8 mouse cellular contexts compared by ENCODE assay signal in genomic region chr1:180640605-180641125, GRCm38 (mm10). TPM values are rescaled to one million over a fixed set of nuclear protein-coding genes. Genes with fewer than 3 reads are reported as not detected.
DNase-seq lines count a peak whose midpoint lies in the region; ATAC-seq and TF ChIP-seq lines count a peak whose summit lies in the region.

No protein-coding gene starts in this region.

- DNase-seq in urinary bladder, postnatal 14 days (ENCODE audit: low spot score): peak; percentile 22
- DNase-seq in urinary bladder, postnatal 25 days (ENCODE audit: low spot score): no peak
- DNase-seq in embryo, embryonic 11 days: peak; percentile 73
- peak; percentile 45 for DNase-seq in gastrocnemius, postnatal 25 days
- peak; percentile 86 for DNase-seq in intestine, embryonic 14.5 days (ENCODE audit: low spot score)
- peak; percentile 8 for DNase-seq in limb, embryonic 14.5 days (ENCODE audit: low spot score)
- DNase-seq in splenic B cell, adult 2 months (ENCODE audit: low read depth, low spot score): peak; percentile 38

- peaks cover 16% of the 10 kb centered on the region for H3K4me1 ChIP-seq in intestine, embryonic 14.5 days (replicated peaks; ENCODE audit: control insufficient read depth, insufficient read depth, low read length)
- peaks cover 16% of the 10 kb centered on the region for H3K4me1 ChIP-seq in limb, embryonic 14.5 days (ENCODE audit: control insufficient read depth, insufficient read depth, low read length)
- peaks cover 24% of the 10 kb centered on the region for H3K4me1 ChIP-seq in midbrain, embryonic 12.5 days

- peak overlapping the region; percentile 68 for H3K4me3 ChIP-seq in intestine, embryonic 14.5 days (ENCODE audit: low read depth, low read length)
- peak overlapping the region; percentile 97 for H3K4me3 ChIP-seq in limb, embryonic 14.5 days (replicated peaks; ENCODE audit: low read length)
- H3K4me3 ChIP-seq in midbrain, embryonic 12.5 days: peak overlapping the region; percentile 97

- WGBS in intestine, embryonic 14.5 days: under 1% methylated on average over 52 of the region's 61 CpGs
- WGBS in limb, embryonic 14.5 days: 1% methylated on average over 32 of the region's 61 CpGs
- WGBS in midbrain, embryonic 12.5 days: 0% methylated on average over 42 of the region's 61 CpGs

- peak overlapping the region; percentile 91 for H3K27ac ChIP-seq in intestine, embryonic 14.5 days (ENCODE audit: low read depth)
- H3K27ac ChIP-seq in limb, embryonic 14.5 days (replicated peaks; ENCODE audit: low read depth, low read length): peak overlapping the region; percentile 97
- H3K27ac ChIP-seq in midbrain, embryonic 12.5 days (replicated peaks): peak overlapping the region; percentile 94

- no peaks in the 10 kb centered on the region for H3K27me3 ChIP-seq in intestine, embryonic 14.5 days (replicated peaks; ENCODE audit: control insufficient read depth, insufficient read depth, low read length)
- H3K27me3 ChIP-seq in limb, embryonic 14.5 days (ENCODE audit: control insufficient read depth, insufficient read depth, low read length): no peaks in the 10 kb centered on the region
- no peaks in the 10 kb centered on the region for H3K27me3 ChIP-seq in midbrain, embryonic 12.5 days
- H3K27me3 ChIP-seq in splenic B cell, adult 2 months (ENCODE audit: control insufficient read depth, insufficient read depth, low read length, poor library complexity, severe bottlenecking): no peaks in the 10 kb centered on the region

- no peak; the same call in none of the 2 replicates for ATAC-seq in intestine, embryonic 14.5 days (replicated peaks; ENCODE audit: low FRiP score, low TSS enrichment, low read depth)
- ATAC-seq in limb, embryonic 14.5 days (ENCODE audit: low FRiP score, low read depth): peak; percentile 73
- peak; percentile 79 for ATAC-seq in midbrain, embryonic 12.5 days (ENCODE audit: low FRiP score, low read depth)

- H3K4me2 ChIP-seq in intestine, embryonic 14.5 days (ENCODE audit: low read length): peak overlapping the region; percentile 84
- peak overlapping the region; percentile 75 for H3K4me2 ChIP-seq in limb, embryonic 14.5 days (replicated peaks; ENCODE audit: low read depth, low read length, severe bottlenecking)
- H3K4me2 ChIP-seq in midbrain, embryonic 12.5 days (replicated peaks): peak overlapping the region; percentile 88

- H3K9ac ChIP-seq in intestine, embryonic 14.5 days (ENCODE audit: low read length): peak overlapping the region; percentile 94
- H3K9ac ChIP-seq in limb, embryonic 14.5 days (ENCODE audit: low read depth, low read length, severe bottlenecking): peak overlapping the region; percentile 98
- H3K9ac ChIP-seq in midbrain, embryonic 12.5 days (replicated peaks): peak overlapping the region; percentile 96

- no peaks in the 10 kb centered on the region for H3K9me3 ChIP-seq in intestine, embryonic 14.5 days (ENCODE audit: control insufficient read depth, low read length)
- H3K9me3 ChIP-seq in limb, embryonic 14.5 days (ENCODE audit: control insufficient read depth, low read length): no peaks in the 10 kb centered on the region
- no peaks in the 10 kb centered on the region for H3K9me3 ChIP-seq in midbrain, embryonic 12.5 days

- H3K36me3 ChIP-seq in intestine, embryonic 14.5 days (ENCODE audit: control insufficient read depth, insufficient read depth, low read length): 0 out of 2 replicates have a peak, but pooled peaks cover 4% of the 10 kb centered on the region
- no peaks in the 10 kb centered on the region for H3K36me3 ChIP-seq in limb, embryonic 14.5 days (ENCODE audit: control insufficient read depth, insufficient read depth, low read length)
- no peaks in the 10 kb centered on the region for H3K36me3 ChIP-seq in midbrain, embryonic 12.5 days
- no peaks in the 10 kb centered on the region for H3K36me3 ChIP-seq in splenic B cell, adult 2 months (ENCODE audit: control insufficient read depth, insufficient read depth, low read length, poor library complexity, severe bottlenecking)

- no peak for TF ChIP-seq POLR2A in limb, embryonic 14.5 days (IDR thresholded peaks at IDR 0.05; ENCODE audit: borderline replicate concordance, extremely low read depth, insufficient read depth, insufficient read length)

RNA-seq across cellular contexts. Expression of gene Lin9, which starts 0.3 kb away (rescaled TPM):
- total RNA-seq in gastrocnemius, postnatal 25 days (2021): 1 to 10 TPM; 2.7 to 3.6 TPM
- 17.2 and 19.6 TPM in 2 replicates for polyA plus RNA-seq in intestine, embryonic 14.5 days (2014; fragmentation: Nextera tagmentation; extraction: Ambion mirVana)
- polyA plus RNA-seq in limb, embryonic 14.5 days (2012; rRNA removed): 10.8 and 14.8 TPM in 2 replicates
- polyA plus RNA-seq in limb, embryonic 14.5 days (2014; fragmentation: Nextera tagmentation; extraction: Ambion mirVana): 15.6 and 16.1 TPM in 2 replicates
- polyA plus RNA-seq in midbrain, embryonic 12.5 days (2016; fragmentation: Nextera tagmentation; extraction: Ambion mirVana): 24.7 and 25.9 TPM in 2 replicates

RNA-seq across cellular contexts. Expression of gene Mixl1, which starts 56.2 kb away (rescaled TPM):
- total RNA-seq in gastrocnemius, postnatal 25 days (2021): not detected
- 0.15 and 0.27 TPM in 2 replicates for polyA plus RNA-seq in intestine, embryonic 14.5 days (2014; fragmentation: Nextera tagmentation; extraction: Ambion mirVana)
- 0.13 and 0.17 TPM in 2 replicates for polyA plus RNA-seq in limb, embryonic 14.5 days (2012; rRNA removed)
- polyA plus RNA-seq in limb, embryonic 14.5 days (2014; fragmentation: Nextera tagmentation; extraction: Ambion mirVana): 0.14 and 0.23 TPM in 2 replicates
- polyA plus RNA-seq in midbrain, embryonic 12.5 days (2016; fragmentation: Nextera tagmentation; extraction: Ambion mirVana): 0.08 TPM in 1 of 2 replicates, not detected in the other
